Mouse (Mus musculus): ENCODE measurements around the gene Suco. TPM values are rescaled to one million over a fixed set of nuclear protein-coding genes. Genes with fewer than 3 reads are reported as not detected.

Gene Suco
- polyA plus RNA-seq (2017; shearing (Covaris generic)) = 103 TPM

GRCm38 (mm10) chr1:161876553-161877447, at the start of gene Suco:
Gene Suco (minus strand): TSS chr1:161876682.

GRCm38 (mm10) chr1:161788339-161788738, 88.1 kb downstream of the Suco start, which contains the start of gene Fasl:
Gene Fasl (minus strand): TSS chr1:161788495.

Other genes starting within 250 kb of the Suco start
- gene Fasl, start 88.2 kb downstream of the Suco start, polyA plus RNA-seq (2017; shearing (Covaris generic)) = 292 TPM
- 18.3 TPM for gene Pigc, start 92.5 kb upstream of the Suco start, polyA plus RNA-seq (2017; shearing (Covaris generic))
- gene 4930558K02Rik, start 103.0 kb upstream of the Suco start, polyA plus RNA-seq (2017; shearing (Covaris generic)) = 0.89 TPM

Data from effector memory CD4-positive, alpha-beta T cell, adult 7 months (primary cell).